Mouse (Mus musculus) midbrain, embryonic 11.5 days (tissue): ENCODE results near the gene Hk1. TPM values are rescaled to one million over a fixed set of nuclear protein-coding genes. Genes with fewer than 3 reads are reported as not detected.

Experiments
- polyA plus RNA-seq: library from polyadenylated mRNA; unstranded; fragments of >200 nt; fragmentation: Nextera tagmentation; extraction: Ambion mirVana; gene quantifications from 2 replicates; pipeline ENCODE4 v1.2.1, GENCODE M21; 2014

Gene Hk1
- polyA plus RNA-seq, 1 experiment from 2014 or later, result 23.4 TPM

Other genes starting within 250 kb of the Hk1 start
- gene Neurog3, start 246.8 kb downstream of the Hk1 start, polyA plus RNA-seq, result 0.34 and 0.37 TPM in 2 replicates
- 7.1 and 7.6 TPM in 2 replicates for gene Fam241b, start 236.0 kb downstream of the Hk1 start, polyA plus RNA-seq
- 8.6 and 9.3 TPM in 2 replicates for gene Tspan15, start 148.7 kb downstream of the Hk1 start, polyA plus RNA-seq
- gene Tacr2, start 127.5 kb downstream of the Hk1 start, polyA plus RNA-seq, result not detected in 2 replicates
- gene Hkdc1, start 42.6 kb upstream of the Hk1 start, polyA plus RNA-seq, result 0.07 and 0.11 TPM in 2 replicates
- 1.2 and 1.7 TPM in 2 replicates for gene 4930507D05Rik, start 69.6 kb upstream of the Hk1 start, polyA plus RNA-seq
- gene Supv3l1, start 69.8 kb upstream of the Hk1 start, polyA plus RNA-seq, result 29.1 and 31.6 TPM in 2 replicates
- 107 and 117 TPM in 2 replicates for gene Vps26a, start 106.9 kb upstream of the Hk1 start, polyA plus RNA-seq
- gene Srgn, start 147.5 kb upstream of the Hk1 start, polyA plus RNA-seq, result 6.6 and 6.8 TPM in 2 replicates
- 56.2 and 61.1 TPM in 2 replicates for gene Kif1bp, start 198.5 kb upstream of the Hk1 start, polyA plus RNA-seq
- gene Ddx21, start 222.4 kb upstream of the Hk1 start, polyA plus RNA-seq, result 37.5 and 39.2 TPM in 2 replicates